Mouse (Mus musculus) embryonic facial prominence, embryonic 13.5 days (tissue): ENCODE measurements at regions not wholly inside any gene's neighbourhood (a gene's known extent, or its start where the extent isn't known, plus 50 kb on each side); places are given as distances from the start of the nearest gene placed in this dataset.

ENCODE experiments used
- ATAC-seq: fragments of 200-750 bp; cut with Nextera tagmentation; 2 replicates; pipeline ENCODE4 v1.8.0; 2017; ENCODE audit warnings: low read depth; ENCODE audit not compliant: insufficient number of reproducible peaks, insufficient read depth, low FRiP score, low TSS enrichment
- H3K27ac ChIP-seq: fragments of 300-500 bp; sonication (generic); 2 replicates; pipeline ENCODE4 v1.5.1; 2015; ENCODE audit warnings: moderate library complexity, mild to moderate bottlenecking, inconsistent platforms
- H3K27me3 ChIP-seq: fragments of 300-500 bp; sonication (generic); 2 replicates; pipeline ENCODE4 v1.6.1; 2015; ENCODE audit warnings: mild to moderate bottlenecking, inconsistent platforms
- H3K36me3 ChIP-seq: fragments of 300-500 bp; sonication (generic); 2 replicates; pipeline ENCODE4 v1.6.1; 2015; ENCODE audit warnings: mild to moderate bottlenecking, inconsistent platforms
- H3K4me1 ChIP-seq: fragments of 300-500 bp; sonication (generic); 2 replicates; pipeline ENCODE4 v1.6.1; 2015; ENCODE audit warnings: inconsistent platforms
- H3K4me2 ChIP-seq: fragments of 300-500 bp; sonication (generic); 2 replicates; pipeline ENCODE4 v1.6.1; 2015; ENCODE audit warnings: moderate library complexity, mild to moderate bottlenecking, inconsistent platforms
- H3K4me3 ChIP-seq: fragments of 300-500 bp; sonication (generic); 2 replicates; pipeline ENCODE4 v1.5.1; 2015; ENCODE audit warnings: mild to moderate bottlenecking, inconsistent platforms
- H3K9ac ChIP-seq: fragments of 300-500 bp; sonication (generic); 2 replicates; pipeline ENCODE4 v1.6.1; 2015; ENCODE audit warnings: mild to moderate bottlenecking, inconsistent platforms
- H3K9me3 ChIP-seq: fragments of 300-500 bp; sonication (generic); 2 replicates; pipeline ENCODE4 v1.6.1; 2016; ENCODE audit warnings: inconsistent platforms
- WGBS: fragments of 180-500 bp; shearing (Covaris S2); methylation state at CpG from one replicate; pipeline ENCODE4 v1.1.7; 2015; ENCODE audit warnings: mixed read lengths; 5-methylcytosine and 5-hydroxymethylcytosine counted together

DNA sequence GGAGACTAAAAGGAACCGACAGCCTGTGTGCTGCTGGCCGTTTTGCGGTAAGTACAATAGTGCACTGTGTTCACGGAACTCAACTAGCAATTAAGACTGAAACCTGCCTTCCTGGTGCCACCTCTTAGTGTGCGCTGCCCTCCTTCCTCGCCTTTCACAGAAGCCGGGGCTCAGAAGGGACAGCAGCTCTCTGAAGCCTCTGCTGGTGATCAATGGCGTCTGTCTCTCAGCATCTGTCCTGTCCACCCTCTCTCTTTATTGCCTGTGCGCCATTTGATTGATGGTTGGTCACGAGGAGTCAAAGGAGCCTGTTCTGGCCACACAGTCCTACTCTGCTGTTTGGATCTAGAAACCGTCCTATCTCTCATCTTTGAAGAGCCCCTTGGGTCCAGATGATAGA is 214.4 kb upstream of the Srek1ip1 start:
- H3K27me3 ChIP-seq, result no peaks in the 10 kb centered on the region
- H3K4me3 ChIP-seq, result no peak overlapping the region
- no peak for ATAC-seq
- H3K4me1 ChIP-seq, result peaks cover 30% of the 10 kb centered on the region
- H3K9me3 ChIP-seq, result no peaks in the 10 kb centered on the region
- H3K36me3 ChIP-seq, result no peaks in the 10 kb centered on the region
- H3K27ac ChIP-seq, result no peak overlapping the region
- H3K9ac ChIP-seq, result no peak overlapping the region
- H3K4me2 ChIP-seq, result no peak overlapping the region
- 74% methylated on average over 11 of the region's 11 CpGs for WGBS

DNA sequence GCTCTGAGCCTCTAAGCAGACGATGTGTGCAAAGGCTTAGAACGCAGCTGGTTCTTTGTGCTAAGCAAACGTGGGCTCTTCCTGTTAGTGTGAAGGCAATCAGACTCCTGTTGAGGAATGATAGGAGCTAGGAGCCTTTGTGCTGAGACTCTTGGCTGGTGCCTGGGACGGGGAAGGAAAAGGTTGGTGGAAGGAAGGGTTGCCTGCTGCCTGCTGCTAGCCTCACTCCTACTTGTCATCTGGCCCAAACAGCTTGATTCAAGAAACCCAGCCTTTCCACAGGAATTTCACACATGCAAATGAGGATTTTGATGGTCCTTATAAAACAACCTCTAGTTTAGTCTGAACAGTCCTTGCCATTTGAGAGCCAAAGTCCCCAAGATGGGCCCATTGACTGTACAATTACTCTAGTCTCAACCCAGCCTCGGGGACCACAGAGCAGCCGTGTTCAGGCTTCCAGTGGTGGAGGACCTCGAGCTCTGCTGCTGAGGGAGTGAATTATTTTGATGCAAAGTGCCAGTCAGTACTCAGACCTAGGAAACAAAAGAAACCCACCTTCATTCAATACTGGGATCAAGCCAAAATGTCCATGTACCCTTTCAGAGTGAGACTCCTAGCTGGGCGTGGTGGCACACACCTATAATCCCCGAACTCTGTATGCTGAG is 211.5 kb upstream of the Srek1ip1 start:
- Histone ChIP-seq H3K4me1 (peaks cover 22% of the 10 kb centered on the region), H3K4me3 (no peak overlapping the region), H3K4me2 (no peak overlapping the region), H3K27ac (no peak overlapping the region), H3K27me3 (no peaks in the 10 kb centered on the region), H3K9me3 (no peaks in the 10 kb centered on the region), H3K9ac (no peak overlapping the region), H3K36me3 (no peaks in the 10 kb centered on the region)
- WGBS, result 65% methylated on average over 9 of the region's 9 CpGs
- ATAC-seq, result no peak
